Mouse (Mus musculus): Measurements from ENCODE around the gene Ugdh.

DNA sequence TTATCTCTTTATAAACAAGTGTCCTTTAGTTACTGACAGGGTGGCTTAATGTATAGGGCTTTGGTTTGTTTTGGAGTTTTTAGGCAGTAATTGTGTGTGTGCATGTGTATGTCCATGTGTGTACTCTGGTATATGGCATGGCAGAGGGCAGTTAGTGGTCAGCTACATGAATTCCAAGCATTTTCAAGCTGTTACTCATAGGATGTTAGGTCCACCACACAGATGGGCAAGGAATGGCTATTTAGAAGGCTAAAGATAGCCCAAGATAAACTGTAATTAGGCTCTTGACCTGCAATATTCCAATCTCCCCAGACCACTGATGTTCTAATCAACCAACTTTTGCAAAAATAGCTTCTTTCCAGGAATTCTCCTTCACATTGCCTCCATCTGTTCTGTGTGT lies 2.3 kb upstream of the Ugdh start:
- TF ChIP-seq CTCF (IDR thresholded peaks at IDR 0.05; ENCODE audit: extremely low read depth, insufficient read depth, insufficient read length, insufficient replicate concordance) (no peak), POLR2A (IDR thresholded peaks at IDR 0.05; ENCODE audit: low read depth, low read length) (no peak)

Measured in spleen, adult 2 months (tissue).